Mouse (Mus musculus): ENCODE data around the gene Aunip. TPM values are rescaled to one million over a fixed set of nuclear protein-coding genes. Genes with fewer than 3 reads are reported as not detected.

The Aunip gene
- total RNA-seq, 2 experiments from 2014 or later: not detected

DNA sequence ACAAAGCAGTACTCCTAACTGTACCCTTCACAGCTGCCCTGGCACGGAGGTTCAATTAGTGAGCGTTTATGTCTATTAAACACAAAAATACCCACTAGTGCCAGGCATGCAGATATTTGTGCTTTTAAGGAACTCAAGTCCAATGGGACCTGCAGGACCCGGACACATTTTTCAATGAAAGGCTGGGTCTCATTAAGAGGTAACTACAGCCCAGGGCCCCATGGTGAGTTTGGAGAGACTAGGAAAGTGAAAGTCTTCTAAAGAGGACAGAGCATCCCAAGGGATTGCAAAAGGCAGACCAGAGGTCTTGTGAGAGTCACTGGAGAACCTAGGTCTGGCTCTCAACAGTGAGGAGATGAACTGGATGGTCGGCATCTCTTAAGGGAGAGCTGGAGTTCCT lies 22.6 kb downstream of the Aunip start:
- TF ChIP-seq CTCF (IDR thresholded peaks at IDR 0.05): no peak
- Histone ChIP-seq H3K27ac (peak overlapping the region; percentile 96), H3K4me3 (peak overlapping the region; percentile 86)
- intact Hi-C loops (cut with DNase I): no loop called here
- no peak for DNase-seq

DNA sequence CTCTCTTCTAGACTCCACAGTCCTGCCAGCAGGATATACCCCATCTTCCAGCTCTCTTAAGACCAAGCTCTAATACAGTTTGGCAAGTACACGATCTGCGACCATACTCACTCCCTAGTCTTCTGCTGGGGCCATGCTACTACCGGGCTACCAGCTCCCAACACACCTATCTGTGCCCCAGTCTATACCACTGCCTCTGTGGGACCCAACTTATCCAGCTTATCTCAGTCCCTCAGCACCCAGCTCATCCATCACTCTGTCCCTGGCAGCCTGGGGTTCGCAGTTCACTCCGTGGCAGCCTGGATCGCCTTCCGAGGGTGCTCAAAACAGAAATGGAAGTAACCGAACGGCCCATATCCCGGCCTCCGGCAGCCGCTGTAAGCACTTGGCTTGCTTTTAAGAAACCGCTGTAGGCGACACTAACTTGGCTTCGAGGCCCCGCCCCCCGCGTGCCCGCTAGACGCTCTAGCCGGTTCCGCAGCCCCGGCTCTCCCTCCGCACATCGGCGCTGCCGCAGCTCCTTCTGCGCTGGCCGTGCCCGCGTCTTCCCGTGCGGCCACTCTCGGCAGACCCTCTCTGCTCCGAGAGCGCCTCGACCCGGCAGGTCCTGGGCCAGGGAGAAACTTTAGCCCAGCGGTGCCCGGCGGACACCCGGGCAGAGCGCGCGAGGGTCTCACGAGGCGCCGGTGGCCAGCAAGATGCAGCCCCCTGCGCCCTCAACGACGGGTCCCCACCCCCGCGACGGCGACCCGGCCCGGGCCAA lies 23.5 kb downstream of the Aunip start:
- peak; percentile 85 for DNase-seq
- TF ChIP-seq CTCF (IDR thresholded peaks at IDR 0.05): no peak
- H3K4me3 ChIP-seq: peak overlapping the region; percentile 86
- H3K27ac ChIP-seq: peak overlapping the region; percentile 96
- intact Hi-C loops (cut with DNase I): no loop called here

DNA sequence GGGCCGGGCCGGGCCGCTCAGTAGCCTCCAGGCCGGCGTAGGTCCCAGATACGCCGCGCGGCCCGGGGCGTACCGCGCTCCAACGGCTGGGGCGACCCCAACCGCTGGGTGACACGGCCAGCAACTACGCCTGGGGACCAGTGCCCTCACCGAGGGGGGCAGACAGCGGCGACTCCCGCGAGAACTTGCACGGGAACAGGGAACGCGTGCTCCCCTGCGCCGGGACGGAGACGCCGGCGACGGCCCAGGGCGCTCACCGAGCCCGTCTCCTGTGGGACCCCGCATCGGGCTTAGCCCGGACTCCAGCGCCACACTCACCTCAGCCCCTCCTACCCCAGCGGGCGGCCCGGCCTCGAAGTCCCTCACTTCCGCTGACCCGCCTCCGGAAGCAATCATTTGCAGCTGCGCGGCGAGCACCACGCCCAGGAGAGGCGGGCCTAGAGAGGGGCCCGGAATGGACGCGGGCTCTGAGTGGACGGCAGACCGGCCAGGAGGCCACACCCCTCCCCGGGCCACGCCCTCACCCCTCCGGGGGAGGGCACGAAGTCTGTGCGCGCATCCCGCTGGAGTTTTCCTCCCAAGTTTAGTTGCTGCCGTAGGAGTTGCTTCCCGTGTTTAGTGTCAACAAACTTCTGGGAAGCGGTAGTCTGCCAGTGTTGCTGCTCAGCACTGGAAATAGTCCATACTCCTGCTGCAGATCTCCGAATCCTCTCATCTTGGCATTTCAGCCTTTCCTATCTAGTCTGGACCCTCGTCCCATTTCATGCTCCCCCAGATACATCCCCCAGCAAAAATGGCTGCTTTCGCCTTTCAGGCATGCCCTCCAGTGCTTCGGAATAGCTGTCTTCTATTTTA lies 24.4 kb downstream of the Aunip start, which contains the start of gene Mtfr1l:
Gene Mtfr1l (minus strand): TSS at position 456 of the 855 bp plus-strand sequence.
- Histone ChIP-seq H3K4me3 (peak within 1 kb of the TSS; percentile 86), H3K27ac (peak within 1 kb of the TSS; percentile 96)
- DNase-seq: peak; percentile 99
- no peak for TF ChIP-seq CTCF (IDR thresholded peaks at IDR 0.05)
- intact Hi-C loops (cut with DNase I): no loop called here

DNA sequence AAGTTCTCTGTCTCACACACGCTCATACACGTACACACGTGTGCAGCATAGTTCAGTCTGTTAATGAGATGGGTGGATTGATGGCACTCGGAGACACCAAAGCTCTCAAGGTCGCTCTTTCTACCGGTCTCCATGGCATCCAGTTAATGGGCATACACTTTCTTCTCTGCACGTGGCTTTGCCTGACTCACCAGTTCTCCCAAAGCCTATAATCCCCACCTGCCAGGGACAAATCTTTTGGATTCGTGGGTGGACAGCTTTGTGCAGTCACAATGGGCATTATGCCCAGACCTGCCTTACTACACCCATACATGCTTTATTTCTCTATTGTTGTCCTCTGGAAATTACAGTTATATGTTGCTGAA lies 25.0 kb downstream of the Aunip start:
- peak overlapping the region; percentile 86 for H3K4me3 ChIP-seq
- TF ChIP-seq CTCF (IDR thresholded peaks at IDR 0.05): no peak
- intact Hi-C loops (cut with DNase I): no loop called here
- no peak for DNase-seq
- peak overlapping the region; percentile 96 for H3K27ac ChIP-seq

DNA sequence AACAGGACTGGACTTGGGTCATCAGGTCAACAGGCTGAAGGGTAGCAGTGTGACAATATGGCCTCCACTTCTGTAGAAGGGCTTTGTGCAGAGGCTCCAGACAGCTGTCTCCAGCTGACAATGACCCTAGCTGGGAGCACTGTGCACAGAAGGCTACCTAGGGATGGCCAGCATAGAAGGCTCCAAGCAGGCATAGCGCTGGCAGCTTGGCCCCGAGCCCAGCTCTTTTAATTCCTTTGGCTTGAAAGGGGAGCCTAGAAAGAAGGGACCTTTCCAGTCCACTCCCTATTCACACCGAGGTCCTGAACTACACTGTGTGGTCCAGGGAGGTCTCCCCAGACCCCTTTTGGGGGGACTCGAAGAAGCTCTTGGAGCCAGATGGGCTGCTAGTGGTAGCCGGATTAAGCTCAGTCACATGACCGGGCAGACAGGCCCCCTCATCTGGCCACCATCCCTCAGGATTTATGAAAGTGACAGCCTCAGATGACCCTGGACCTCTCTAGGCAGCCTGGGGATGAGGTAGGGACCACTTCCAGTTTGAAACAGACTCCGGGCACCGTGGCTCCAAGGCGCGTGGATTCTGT lies 28.3 kb downstream of the Aunip start:
- no peak overlapping the region for H3K27ac ChIP-seq
- H3K4me3 ChIP-seq: no peak overlapping the region
- intact Hi-C loops (cut with DNase I): no loop called here
- TF ChIP-seq CTCF (IDR thresholded peaks at IDR 0.05): no peak
- DNase-seq: no peak

DNA sequence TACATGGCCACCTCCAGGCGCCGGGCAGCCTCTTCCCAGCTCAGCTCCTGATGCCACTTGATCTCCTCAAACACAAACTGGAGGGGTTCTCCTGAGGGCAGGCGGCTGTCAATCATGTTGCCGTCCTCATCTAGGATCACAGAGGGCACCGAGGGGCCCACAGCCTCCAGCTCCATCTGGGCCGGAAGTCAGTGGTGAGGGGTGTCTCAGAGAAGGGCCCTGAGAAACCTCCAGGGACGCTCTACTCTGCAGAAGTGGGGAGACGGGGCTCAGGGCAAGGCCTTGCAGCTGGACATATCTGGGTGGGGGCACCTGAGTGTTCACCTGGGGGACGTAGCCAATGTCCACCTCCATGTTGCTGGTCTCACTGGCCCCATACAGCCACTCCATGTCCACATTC lies 31.9 kb downstream of the Aunip start:
- intact Hi-C loops (cut with DNase I): loop anchor here (1.0 to 5.0 kb wide), 4 partner anchors 45 to 340 kb away; no protein-coding TSS in a partner anchor
- no peak overlapping the region for H3K27ac ChIP-seq
- TF ChIP-seq CTCF (IDR thresholded peaks at IDR 0.05): no peak
- H3K4me3 ChIP-seq: no peak overlapping the region
- DNase-seq: peak; percentile 19

DNA sequence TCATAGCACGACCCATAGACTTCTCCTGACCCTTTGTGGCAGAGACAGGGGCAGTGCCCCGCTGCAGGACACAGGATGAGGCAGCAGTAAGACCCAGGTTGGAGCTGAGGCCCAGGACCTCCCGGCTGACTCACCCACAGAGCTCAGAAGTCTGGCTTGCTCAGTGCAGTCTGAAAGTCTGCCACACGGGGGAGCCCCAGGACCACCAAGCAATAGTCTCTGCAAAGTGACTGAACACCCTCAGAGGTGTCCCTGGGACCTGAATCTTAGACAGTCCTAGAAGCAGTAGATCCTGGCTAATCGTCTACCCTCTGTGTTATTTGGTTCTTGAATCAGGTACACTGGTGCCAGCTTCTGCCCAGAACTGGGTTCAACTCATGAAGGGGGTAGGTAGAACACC lies 32.5 kb downstream of the Aunip start:
- no peak overlapping the region for H3K4me3 ChIP-seq
- H3K27ac ChIP-seq: no peak overlapping the region
- DNase-seq: peak; percentile 92
- no peak; the same call in 1 of the 2 replicates for TF ChIP-seq CTCF (IDR thresholded peaks at IDR 0.05)
- intact Hi-C loops (cut with DNase I): loop anchor here (1.0 to 5.0 kb wide), 4 partner anchors 44 to 340 kb away; no protein-coding TSS in a partner anchor

DNA sequence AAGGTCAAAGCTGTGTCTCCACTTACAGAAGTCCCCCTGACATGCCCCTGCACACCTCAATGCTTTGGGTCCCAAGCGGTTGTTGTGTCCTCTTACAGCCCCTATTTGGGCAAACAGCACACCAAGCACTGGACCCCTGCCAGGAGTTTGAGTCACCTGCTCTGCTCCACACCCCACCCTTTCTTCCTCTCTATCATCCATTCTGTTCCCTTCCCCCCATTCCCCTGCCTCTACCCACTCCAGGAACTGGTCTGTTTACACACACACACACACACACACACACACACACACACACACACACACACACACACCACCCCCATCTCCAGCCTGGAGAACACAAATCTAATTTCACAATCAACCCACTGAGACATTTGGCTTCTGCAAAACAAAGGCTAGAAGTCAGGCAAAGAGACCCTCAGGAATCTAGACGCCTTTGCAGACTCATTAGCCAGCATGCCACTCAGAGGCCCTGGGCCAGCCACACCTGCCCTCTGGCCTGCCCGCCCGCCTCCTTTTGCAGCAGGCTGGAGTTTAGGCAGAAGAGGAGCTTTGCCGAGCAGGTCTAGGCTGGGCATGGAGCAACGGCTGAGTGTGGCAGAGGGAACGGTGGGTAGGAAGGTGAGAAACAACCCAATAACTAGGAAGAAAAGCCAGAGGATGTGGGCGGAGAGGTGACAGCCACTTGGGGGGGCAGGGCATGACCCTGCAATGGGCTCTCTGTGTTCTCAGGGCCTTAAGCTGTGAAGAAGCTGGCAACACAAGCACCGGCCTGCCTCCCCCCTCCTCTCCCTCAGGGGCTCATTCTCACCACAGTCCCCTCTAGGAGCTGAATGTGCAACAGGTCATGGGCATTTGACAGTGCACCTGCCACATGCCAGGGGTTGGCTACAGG lies 36.3 kb downstream of the Aunip start:
- DNase-seq: peak; percentile 37
- intact Hi-C loops (cut with DNase I): no loop called here
- no peak overlapping the region for H3K4me3 ChIP-seq
- H3K27ac ChIP-seq: peak overlapping the region; percentile 35; the same call in 1 of the 2 replicates
- TF ChIP-seq CTCF (IDR thresholded peaks at IDR 0.05): no peak

DNA sequence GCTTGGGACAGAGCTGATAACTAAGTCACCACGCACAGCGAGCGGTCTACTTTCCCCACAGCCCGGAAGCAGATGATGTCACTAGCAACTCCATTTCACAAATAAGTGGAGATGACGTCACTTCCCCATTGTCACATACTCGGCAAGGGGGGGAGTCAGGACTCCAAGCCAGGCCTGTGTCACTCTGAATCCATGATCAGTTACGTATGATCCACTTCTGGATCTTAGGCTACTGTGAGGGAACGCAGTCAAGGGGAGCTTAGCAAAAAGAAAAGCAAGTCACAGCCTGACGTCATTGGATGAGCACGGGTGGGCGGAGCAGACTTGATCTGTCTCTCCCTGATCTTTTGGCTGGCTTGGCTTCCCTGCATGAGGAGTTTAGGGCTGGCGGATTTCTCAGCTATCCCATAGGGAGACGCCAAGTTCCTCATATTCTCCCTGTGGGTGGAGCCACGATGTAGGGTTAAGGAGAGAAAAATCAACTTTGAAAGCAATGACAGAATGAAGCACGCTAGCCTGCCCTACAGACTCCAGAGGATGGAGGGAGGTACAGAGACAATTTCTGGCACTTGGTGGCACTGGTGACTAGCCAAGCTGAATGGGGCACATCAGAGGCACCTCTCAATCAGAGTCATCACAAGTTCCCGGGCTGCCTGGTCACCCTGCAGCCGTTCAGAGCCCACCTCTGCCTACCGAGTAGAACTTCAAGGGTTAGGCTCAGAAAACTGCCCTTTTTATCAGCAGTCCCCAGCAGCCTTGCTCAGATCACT lies 37.6 kb downstream of the Aunip start:
- intact Hi-C loops (cut with DNase I): no loop called here
- no peak for TF ChIP-seq CTCF (IDR thresholded peaks at IDR 0.05)
- peak; percentile 64 for DNase-seq
- Histone ChIP-seq H3K27ac (peak overlapping the region; percentile 44), H3K4me3 (no peak overlapping the region)

DNA sequence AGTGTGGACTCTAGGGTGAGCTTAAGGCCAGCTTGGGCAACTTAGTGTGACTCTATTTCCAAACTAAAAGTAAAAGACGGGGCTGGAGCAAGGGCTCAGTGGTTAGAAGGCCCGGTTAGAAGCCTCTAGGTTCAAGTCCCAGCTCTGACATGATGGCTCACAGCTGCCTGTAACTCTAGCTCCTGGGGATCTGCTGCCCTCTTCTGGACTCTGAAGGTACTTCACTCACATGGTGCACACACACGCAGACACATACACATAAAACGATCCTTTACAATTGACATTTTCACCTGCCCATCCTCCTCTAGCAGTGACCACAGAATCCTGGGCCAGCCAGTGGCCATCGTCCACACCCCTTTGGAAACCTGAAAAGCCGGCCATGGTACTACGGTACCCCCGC lies 39.1 kb downstream of the Aunip start:
- Histone ChIP-seq H3K27ac (no peak overlapping the region), H3K4me3 (no peak overlapping the region)
- intact Hi-C loops (cut with DNase I): no loop called here
- DNase-seq: no peak
- TF ChIP-seq CTCF (IDR thresholded peaks at IDR 0.05): peak; percentile 34; the same call in 1 of the 2 replicates
